Mouse (Mus musculus) layer of hippocampus, adult 9-10 months (tissue): ENCODE results near the gene Cops6.

Experiments
- DNase-seq: peaks from one replicate; pipeline ENCODE4 v3.0.0; 2022; ENCODE audit warnings: low spot score

Cops6 gene

GRCm38 (mm10) chr5:138187661-138188306, 26.9 kb downstream of the Cops6 start:
- no peak for DNase-seq

GRCm38 (mm10) chr5:138193771-138194727, 33.2 kb downstream of the Cops6 start, which contains the start of gene Mblac1:
Gene Mblac1, plus strand, starts transcription at chr5:138194314.
- no peak for DNase-seq

DNA sequence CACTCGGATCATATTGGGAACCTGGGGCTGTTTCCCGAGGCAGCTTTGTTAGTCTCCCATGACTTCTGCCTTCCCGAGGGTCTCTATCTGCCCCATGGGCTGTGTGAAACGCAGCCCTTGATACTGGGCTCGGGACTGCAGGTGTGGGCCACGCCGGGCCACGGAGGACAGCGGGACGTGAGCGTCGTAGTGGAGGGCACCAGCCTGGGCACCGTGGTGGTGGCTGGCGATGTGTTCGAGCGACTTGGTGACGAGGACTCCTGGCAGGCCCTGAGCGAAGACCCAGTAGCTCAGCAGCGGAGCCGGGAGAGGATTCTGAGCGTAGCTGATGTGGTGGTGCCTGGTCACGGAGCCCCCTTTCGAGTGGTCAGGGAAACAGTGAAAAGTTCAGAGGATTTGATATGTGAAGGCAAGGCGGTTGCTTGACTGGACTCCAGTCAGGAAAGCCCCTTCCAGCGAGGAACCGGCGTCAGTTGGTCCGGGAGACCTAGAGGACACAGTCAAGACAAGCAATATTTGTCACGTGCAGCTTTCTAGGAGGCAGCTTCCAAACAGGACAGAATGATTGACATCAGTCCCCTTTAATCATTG, 34.0 kb downstream of the Cops6 start:
- DNase-seq, result no peak

- DNase-seq, result no peak
Observed at GRCm38 (mm10) chr5:138195463-138195862, 34.6 kb downstream of the Cops6 start.

DNA sequence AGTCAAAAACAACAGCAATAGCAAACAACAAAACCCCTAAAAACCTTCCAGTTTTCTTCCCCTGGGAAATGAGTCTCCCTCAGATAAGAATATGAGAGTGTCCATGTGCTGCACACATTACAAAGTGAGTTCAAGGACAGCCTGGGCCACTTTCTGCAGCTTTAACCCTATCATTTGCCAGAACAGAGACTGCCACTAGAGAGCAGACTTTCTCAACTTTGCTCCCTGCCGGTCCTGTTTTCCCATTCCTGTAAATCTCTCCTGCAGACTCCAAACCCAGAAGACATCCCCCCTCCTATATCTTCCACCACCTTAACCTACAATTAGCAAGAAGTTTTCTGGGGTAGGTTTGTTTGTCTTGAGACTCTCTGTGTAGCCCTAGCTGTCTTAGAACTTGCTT, 38.7 kb downstream of the Cops6 start:
- DNase-seq, result no peak

- no peak for DNase-seq
Observed at GRCm38 (mm10) chr5:138202086-138202485, 41.2 kb downstream of the Cops6 start.

- DNase-seq, result no peak
Observed at GRCm38 (mm10) chr5:138207253-138207652, 46.4 kb downstream of the Cops6 start.

- no peak for DNase-seq
Observed at GRCm38 (mm10) chr5:138207873-138208272, 47.0 kb downstream of the Cops6 start.
